Mouse (Mus musculus): ENCODE results near the gene Hoxc5. TPM values are rescaled to one million over a fixed set of nuclear protein-coding genes. Genes with fewer than 3 reads are reported as not detected.

Hoxc5 gene
- 6.3 and 12.2 TPM in 2 replicates for polyA plus RNA-seq (2016; fragmentation: Nextera tagmentation; extraction: Ambion mirVana)

GRCm38 (mm10) chr15:102967312-102967510 lies at the start of gene Hoxc5:
Hoxc5 (plus strand) TSS chr15:102967443.
- no peaks in the 10 kb centered on the region for H3K36me3 ChIP-seq
- peaks cover 90% of the 10 kb centered on the region for H3K27me3 ChIP-seq
- peak within 1 kb of the TSS; percentile 72 for H3K9ac ChIP-seq (replicated peaks)
- H3K27ac ChIP-seq, result peak within 1 kb of the TSS; percentile 86
- H3K9me3 ChIP-seq, result no peaks in the 10 kb centered on the region
- WGBS, result 1% methylated on average over 12 of the region's 12 CpGs
- peak within 1 kb of the TSS; percentile 42 for H3K4me3 ChIP-seq (replicated peaks)
- peak within 1 kb of the TSS; percentile 61 for H3K4me2 ChIP-seq
- no peak for ATAC-seq (ENCODE audit: insufficient number of reproducible peaks, insufficient read depth, low FRiP score, low TSS enrichment, low read depth)
- H3K4me1 ChIP-seq (replicated peaks), result peaks cover 37% of the 10 kb centered on the region

DNA sequence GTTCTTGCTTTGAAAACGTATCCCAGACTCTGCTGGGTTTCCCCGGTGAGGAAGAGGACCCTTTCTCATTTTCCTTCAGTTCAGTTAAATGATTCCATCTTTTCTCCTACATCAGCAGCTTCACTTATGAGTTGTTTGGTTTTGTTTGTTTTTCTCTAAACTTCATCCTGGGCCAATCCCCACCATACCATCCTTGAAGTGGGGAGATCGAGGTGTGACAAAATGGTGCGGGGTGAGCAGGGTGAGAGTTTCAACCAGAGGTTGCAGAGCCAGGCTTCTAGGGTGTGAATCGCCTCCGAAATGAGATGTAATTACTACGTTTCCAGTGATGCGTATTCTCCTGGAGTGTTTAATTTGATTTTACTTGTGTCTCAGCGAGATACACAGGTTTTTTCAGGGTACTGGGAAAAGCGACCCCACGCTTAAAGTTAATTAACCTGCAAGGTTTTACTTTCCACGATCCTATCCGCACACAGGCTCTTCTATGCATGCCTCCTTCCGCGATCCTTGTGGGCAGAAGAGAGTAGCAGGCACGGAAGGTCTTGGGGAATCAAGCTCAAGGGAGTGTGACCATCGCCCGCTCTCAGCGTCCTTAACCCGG lies 49.2 kb upstream of the Hoxc5 start:
- Histone ChIP-seq H3K36me3 (no peaks in the 10 kb centered on the region), H3K9ac (replicated peaks) (no peak overlapping the region), H3K4me3 (replicated peaks) (no peak overlapping the region), H3K4me2 (no peak overlapping the region), H3K4me1 (replicated peaks) (peaks cover 15% of the 10 kb centered on the region), H3K9me3 (no peaks in the 10 kb centered on the region), H3K27ac (no peak overlapping the region), H3K27me3 (peaks cover 90% of the 10 kb centered on the region)
- WGBS, result under 1% methylated on average over 20 of the region's 20 CpGs
- no peak for ATAC-seq (ENCODE audit: insufficient number of reproducible peaks, insufficient read depth, low FRiP score, low TSS enrichment, low read depth)

DNA sequence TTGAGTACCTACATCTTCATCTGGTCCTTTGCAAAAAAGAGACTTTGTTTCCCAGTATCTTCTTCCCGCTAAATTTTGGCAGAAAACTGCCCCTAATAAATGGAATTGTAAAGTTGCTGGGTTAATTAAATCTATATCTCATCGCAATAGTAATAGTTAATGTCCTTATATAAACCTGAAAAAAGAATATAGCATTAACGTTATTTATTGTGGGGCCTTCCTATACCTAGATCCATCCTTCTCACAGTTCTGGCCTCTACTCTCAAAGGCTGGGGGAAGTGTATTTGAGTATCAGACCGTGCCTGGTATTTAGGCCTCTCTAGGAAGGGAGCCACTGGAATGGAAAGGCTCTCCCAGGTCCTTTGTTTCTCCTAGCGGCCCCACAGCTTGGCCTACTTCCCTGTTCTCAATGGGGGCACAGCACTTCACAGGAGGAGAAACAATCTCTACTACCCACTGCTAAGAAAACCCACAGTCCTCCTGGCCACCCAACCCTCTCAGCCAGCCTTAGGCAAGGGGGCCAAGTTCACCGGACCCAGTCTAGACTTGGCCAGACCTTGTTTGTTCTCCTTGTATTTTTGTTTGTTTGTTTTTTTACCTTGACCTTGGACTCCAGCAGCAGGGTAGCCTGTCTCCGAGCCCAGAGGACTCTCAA lies 48.5 kb upstream of the Hoxc5 start:
- H3K9ac ChIP-seq (replicated peaks), result no peak overlapping the region
- no peak overlapping the region for H3K27ac ChIP-seq
- H3K36me3 ChIP-seq, result no peaks in the 10 kb centered on the region
- peaks cover 91% of the 10 kb centered on the region for H3K27me3 ChIP-seq
- H3K4me3 ChIP-seq (replicated peaks), result no peak overlapping the region
- peaks cover 15% of the 10 kb centered on the region for H3K4me1 ChIP-seq (replicated peaks)
- H3K9me3 ChIP-seq, result no peaks in the 10 kb centered on the region
- WGBS, result 3% methylated on average over 7 of the region's 7 CpGs
- no peak for ATAC-seq (ENCODE audit: insufficient number of reproducible peaks, insufficient read depth, low FRiP score, low TSS enrichment, low read depth)
- no peak overlapping the region for H3K4me2 ChIP-seq

DNA sequence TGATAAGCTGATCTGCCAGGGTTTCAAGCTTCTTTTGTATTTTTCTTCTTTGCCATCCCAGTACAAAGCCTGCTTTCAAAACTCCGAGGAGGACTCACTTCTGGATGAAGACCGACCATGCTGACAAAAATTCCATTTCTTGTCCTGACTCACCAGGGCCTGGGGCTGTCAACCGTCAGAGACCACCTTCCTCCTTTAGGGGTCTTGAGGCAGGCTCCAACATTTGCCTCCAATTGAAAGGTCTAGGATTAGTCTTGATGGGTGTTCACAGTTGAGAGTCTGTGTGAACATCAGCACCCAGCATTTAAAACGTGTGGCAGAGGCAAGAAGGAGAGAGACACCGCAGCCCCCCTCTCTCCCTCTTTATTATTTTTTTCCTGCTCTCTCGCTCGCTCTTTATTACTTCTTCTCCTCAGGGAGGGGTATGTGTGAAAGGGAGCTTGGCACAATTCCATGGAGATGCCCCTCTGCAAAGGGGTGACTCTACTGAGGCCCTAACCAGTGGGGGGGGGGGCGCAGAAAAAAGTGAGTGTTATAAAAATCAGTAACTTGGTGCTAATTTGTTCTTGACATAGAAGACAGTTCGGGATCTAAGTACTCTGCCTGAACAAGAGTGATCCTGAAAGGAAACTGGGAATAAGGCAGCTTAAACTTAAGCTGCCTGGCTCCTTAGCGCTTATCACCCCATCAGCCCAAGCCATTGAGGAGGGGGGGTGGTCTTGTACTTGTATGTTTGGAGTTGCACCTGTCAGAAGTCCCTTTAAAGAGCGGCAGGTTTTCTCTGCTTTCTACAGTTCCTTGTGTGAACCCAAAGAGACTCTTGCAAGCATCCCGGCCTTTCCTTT lies 47.7 kb upstream of the Hoxc5 start:
- WGBS, result 2% methylated on average over 12 of the region's 12 CpGs
- no peaks in the 10 kb centered on the region for H3K9me3 ChIP-seq
- H3K27ac ChIP-seq, result no peak overlapping the region
- no peak overlapping the region for H3K9ac ChIP-seq (replicated peaks)
- 0 out of 2 replicates have a peak overlapping the region, but pooled peaks have one; percentile 46 for H3K4me2 ChIP-seq
- no peak for ATAC-seq (ENCODE audit: insufficient number of reproducible peaks, insufficient read depth, low FRiP score, low TSS enrichment, low read depth)
- H3K36me3 ChIP-seq, result no peaks in the 10 kb centered on the region
- H3K4me3 ChIP-seq (replicated peaks), result no peak overlapping the region
- H3K27me3 ChIP-seq, result peaks cover 94% of the 10 kb centered on the region
- H3K4me1 ChIP-seq (replicated peaks), result peaks cover 15% of the 10 kb centered on the region

DNA sequence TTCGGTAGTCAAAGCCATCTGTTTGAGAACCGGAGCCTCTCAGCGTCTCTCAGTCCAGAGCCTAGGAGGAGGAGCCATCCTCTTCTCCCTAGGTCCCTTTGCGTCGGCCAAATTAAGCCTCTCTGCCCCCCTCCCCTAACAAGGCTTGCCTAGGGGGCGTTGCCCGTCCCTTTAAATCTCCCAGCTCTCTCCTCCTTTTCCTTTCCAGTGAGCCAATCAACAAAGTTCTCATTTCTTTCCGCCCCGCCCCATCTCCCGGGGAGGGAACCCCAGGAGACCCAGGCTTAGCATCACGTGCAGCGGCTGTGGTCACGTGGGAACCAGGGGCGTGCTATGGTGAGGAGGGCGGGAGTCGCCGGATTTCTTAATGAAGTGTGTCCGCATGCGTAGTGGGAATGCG lies 46.6 kb upstream of the Hoxc5 start:
- no peak overlapping the region for H3K9ac ChIP-seq (replicated peaks)
- no peaks in the 10 kb centered on the region for H3K36me3 ChIP-seq
- H3K4me3 ChIP-seq (replicated peaks), result peak overlapping the region; percentile 31
- peak overlapping the region; percentile 46 for H3K4me2 ChIP-seq
- H3K4me1 ChIP-seq (replicated peaks), result peaks cover 15% of the 10 kb centered on the region
- peak; percentile 64 for ATAC-seq (ENCODE audit: insufficient number of reproducible peaks, insufficient read depth, low FRiP score, low TSS enrichment, low read depth)
- H3K27me3 ChIP-seq, result peaks cover 96% of the 10 kb centered on the region
- H3K9me3 ChIP-seq, result no peaks in the 10 kb centered on the region
- no peak overlapping the region for H3K27ac ChIP-seq
- WGBS, result 0% methylated on average over 18 of the region's 20 CpGs

- H3K4me3 ChIP-seq (replicated peaks), result peak within 1 kb of the TSS; percentile 31
- H3K27ac ChIP-seq, result peak within 1 kb of the TSS; percentile 17; the same call in 1 of the 2 replicates
- WGBS, result 1% methylated on average over 67 of the region's 88 CpGs
- H3K27me3 ChIP-seq, result peaks cover 96% of the 10 kb centered on the region
- ATAC-seq (ENCODE audit: insufficient number of reproducible peaks, insufficient read depth, low FRiP score, low TSS enrichment, low read depth), result peak; percentile 35
- H3K4me2 ChIP-seq, result peak within 1 kb of the TSS; percentile 46
- H3K9me3 ChIP-seq, result no peaks in the 10 kb centered on the region
- no peak within 1 kb of the TSS; the same call in 1 of the 2 replicates for H3K9ac ChIP-seq (replicated peaks)
- H3K4me1 ChIP-seq (replicated peaks), result peaks cover 15% of the 10 kb centered on the region
- no peaks in the 10 kb centered on the region for H3K36me3 ChIP-seq
These were observed 45.9 kb upstream of the Hoxc5 start, which contains the start of gene Hoxc13 for GRCm38 (mm10) chr15:102921053-102922011. Hoxc13 (plus strand) TSS chr15:102921103.

DNA sequence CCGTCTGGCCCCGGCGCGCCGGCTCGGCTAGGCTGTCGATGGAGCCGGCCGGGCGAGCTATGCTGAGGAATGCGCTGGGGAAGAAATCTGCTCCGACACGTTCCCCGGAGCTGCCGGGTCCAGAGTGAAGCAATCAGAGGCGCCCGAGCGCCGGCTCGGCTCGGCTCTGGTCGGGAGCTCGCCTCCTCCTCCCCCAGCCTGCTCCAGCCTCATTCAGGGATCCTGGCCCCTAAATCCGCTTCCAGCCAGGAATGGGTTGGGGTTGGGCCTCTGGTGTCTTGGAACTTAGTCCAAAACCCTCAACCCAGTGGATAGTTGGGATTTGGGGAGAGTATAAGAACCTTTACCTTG lies 45.3 kb upstream of the Hoxc5 start:
- 0 out of 2 replicates have a peak overlapping the region, but pooled peaks have one; percentile 17 for H3K27ac ChIP-seq
- peak; percentile 18; the same call in 1 of the 2 replicates for ATAC-seq (ENCODE audit: insufficient number of reproducible peaks, insufficient read depth, low FRiP score, low TSS enrichment, low read depth)
- H3K4me2 ChIP-seq, result 0 out of 2 replicates have a peak overlapping the region, but pooled peaks have one; percentile 46
- no peaks in the 10 kb centered on the region for H3K36me3 ChIP-seq
- H3K4me1 ChIP-seq (replicated peaks), result peaks cover 15% of the 10 kb centered on the region
- no peak overlapping the region; the same call in 1 of the 2 replicates for H3K9ac ChIP-seq (replicated peaks)
- peak overlapping the region; percentile 31 for H3K4me3 ChIP-seq (replicated peaks)
- peaks cover 95% of the 10 kb centered on the region for H3K27me3 ChIP-seq
- H3K9me3 ChIP-seq, result no peaks in the 10 kb centered on the region
- WGBS, result under 1% methylated on average over 24 of the region's 24 CpGs

DNA sequence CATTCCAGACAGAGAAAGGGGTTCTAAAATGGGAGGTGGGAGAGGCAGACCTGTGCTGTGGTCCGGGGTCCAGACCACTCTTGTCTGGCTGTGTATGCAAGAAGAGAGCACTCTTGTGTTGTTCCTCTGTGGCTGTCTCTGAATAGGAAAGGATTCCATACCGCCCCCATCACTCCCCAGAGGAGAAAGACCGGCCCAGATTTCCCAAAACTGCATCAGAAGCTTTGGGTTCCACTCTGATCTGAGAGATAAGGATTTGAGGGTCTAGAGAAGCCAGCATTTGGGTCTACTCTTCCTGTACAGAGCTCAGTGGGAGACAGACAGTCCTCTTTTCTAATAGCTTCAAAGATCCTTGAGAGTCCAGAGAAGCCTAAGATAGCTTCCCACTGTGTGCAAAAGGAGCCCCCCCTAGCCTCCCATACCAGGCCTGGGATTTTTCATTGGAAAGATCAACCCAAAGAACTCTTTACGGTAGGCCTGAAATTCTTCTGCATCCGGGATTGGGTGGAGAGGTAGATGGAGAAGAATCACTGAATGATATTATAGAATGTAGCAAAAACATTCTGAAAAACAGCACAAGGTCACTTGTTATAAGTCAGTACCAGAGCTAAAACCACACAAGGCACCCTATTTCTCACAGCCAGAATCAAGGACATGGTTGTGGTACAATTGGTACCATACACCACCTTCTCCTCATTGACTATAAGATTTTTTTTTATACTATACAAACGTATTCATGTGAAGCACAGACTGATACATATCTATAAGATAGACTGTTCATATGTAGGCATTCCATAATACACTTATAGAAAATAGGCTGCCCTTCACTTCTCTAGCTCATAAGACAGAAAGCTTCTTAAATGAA lies 44.4 kb upstream of the Hoxc5 start:
- Histone ChIP-seq H3K9ac (replicated peaks) (no peak overlapping the region), H3K4me2 (no peak overlapping the region), H3K27ac (no peak overlapping the region), H3K36me3 (no peaks in the 10 kb centered on the region), H3K9me3 (no peaks in the 10 kb centered on the region), H3K27me3 (peaks cover 95% of the 10 kb centered on the region), H3K4me1 (replicated peaks) (peaks cover 15% of the 10 kb centered on the region), H3K4me3 (replicated peaks) (0 out of 2 replicates have a peak overlapping the region, but pooled peaks have one; percentile 11)
- ATAC-seq (ENCODE audit: insufficient number of reproducible peaks, insufficient read depth, low FRiP score, low TSS enrichment, low read depth), result no peak
- WGBS, result 12% methylated on average over 6 of the region's 6 CpGs

DNA sequence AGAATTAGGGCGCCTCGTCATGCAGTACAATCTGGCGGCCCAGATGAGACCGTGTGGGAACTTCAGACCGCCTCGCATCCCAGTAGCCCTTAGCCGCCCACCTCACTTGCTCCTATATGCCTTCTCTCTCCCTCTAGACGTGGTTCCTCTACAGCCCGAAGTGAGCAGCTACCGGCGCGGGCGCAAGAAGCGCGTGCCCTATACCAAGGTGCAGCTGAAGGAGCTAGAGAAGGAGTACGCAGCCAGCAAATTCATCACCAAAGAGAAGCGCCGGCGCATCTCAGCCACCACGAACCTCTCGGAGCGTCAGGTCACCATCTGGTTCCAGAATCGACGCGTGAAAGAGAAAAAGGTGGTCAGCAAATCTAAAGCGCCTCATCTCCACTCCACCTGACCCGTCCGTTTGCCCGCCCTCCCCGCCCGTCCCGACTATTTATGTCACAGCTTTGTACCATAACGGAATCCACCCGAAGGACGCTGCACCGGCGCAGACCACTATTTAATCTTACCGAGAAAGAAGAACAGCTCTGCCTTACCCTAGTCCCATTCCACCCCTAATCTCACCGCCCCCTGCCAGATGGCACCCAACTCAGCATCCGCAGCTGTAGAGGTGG lies 40.1 kb upstream of the Hoxc5 start:
- H3K9ac ChIP-seq (replicated peaks), result no peak overlapping the region
- peaks cover 6% of the 10 kb centered on the region for H3K4me1 ChIP-seq (replicated peaks)
- H3K36me3 ChIP-seq, result no peaks in the 10 kb centered on the region
- H3K27me3 ChIP-seq, result peaks cover 95% of the 10 kb centered on the region
- no peak overlapping the region for H3K27ac ChIP-seq
- WGBS, result 3% methylated on average over 40 of the region's 40 CpGs
- H3K4me2 ChIP-seq, result no peak overlapping the region
- ATAC-seq (ENCODE audit: insufficient number of reproducible peaks, insufficient read depth, low FRiP score, low TSS enrichment, low read depth), result no peak
- no peaks in the 10 kb centered on the region for H3K9me3 ChIP-seq
- H3K4me3 ChIP-seq (replicated peaks), result no peak overlapping the region
